Mouse (Mus musculus): ENCODE data around the gene Ralgps1.

GRCm38 (mm10) chr2:33220674-33221338 is 150.5 kb downstream of the Ralgps1 start:
- TF ChIP-seq CTCF (IDR thresholded peaks at IDR 0.05; ENCODE audit: borderline replicate concordance, insufficient read depth, low read depth, low read length) = no peak
- TF ChIP-seq POLR2A (IDR thresholded peaks at IDR 0.05; ENCODE audit: borderline replicate concordance, insufficient read depth, low read length) = no peak

Data from cerebellum, adult 2 months (tissue).